Mouse (Mus musculus) lung, adult 2 months (tissue): ENCODE data around the gene Ms4a2.

Source experiments
- CTCF ChIP-seq: fragments of 200-500 bp; IDR thresholded peaks from 2 replicates; pipeline ENCODE4 v1.5.1; 2011; ENCODE audit warnings: mild to moderate bottlenecking, low read length, control low read depth; ENCODE audit not compliant: insufficient read depth
- POLR2A ChIP-seq: fragments of 200-500 bp; IDR thresholded peaks from 2 replicates; pipeline ENCODE4 v1.6.1; 2011; ENCODE audit warnings: low read depth, mild to moderate bottlenecking, control low read depth, low read length, borderline replicate concordance; ENCODE audit errors: extremely low read depth

DNA sequence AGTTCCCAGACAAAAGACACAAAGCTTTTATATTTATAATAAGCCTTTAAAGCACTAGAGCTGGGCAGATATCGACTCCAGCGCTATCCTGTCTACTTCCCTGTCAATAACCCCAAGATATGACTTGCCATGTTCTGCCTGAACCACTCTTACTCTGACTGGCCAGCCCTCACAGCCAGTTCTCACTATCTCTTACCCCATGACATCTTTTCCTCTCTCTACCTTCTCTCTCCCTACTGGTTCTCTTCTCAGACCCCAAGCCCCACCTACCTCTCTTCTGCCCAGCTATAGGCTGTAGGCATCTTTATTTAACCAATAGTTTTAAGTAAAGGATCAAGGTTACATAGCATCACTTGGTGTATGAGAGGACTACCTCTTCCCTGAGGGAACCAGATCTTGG, 10.8 kb upstream of the Ms4a2 start:
- TF ChIP-seq CTCF, result no peak
- no peak for TF ChIP-seq POLR2A
